Mouse (Mus musculus) hindbrain, embryonic 14.5 days (tissue): ENCODE measurements around the gene Miox. TPM values are rescaled to one million over a fixed set of nuclear protein-coding genes. Genes with fewer than 3 reads are reported as not detected.

Experiments
- ATAC-seq: fragments of 200-750 bp; cut with Nextera tagmentation; 2 replicates; pipeline ENCODE4 v1.8.0; 2017; ENCODE audit warnings: moderate number of reproducible peaks, mild to moderate bottlenecking, moderate TSS enrichment, moderate library complexity; ENCODE audit not compliant: low FRiP score
- DNase-seq: peaks from one replicate; pipeline ENCODE4 v3.0.0-alpha.2; 2015; ENCODE audit warnings: low spot score
- H3K27ac ChIP-seq: fragments of 300-500 bp; sonication (generic); 2 replicates; pipeline ENCODE4 v1.5.1; 2014; ENCODE audit warnings: mild to moderate bottlenecking, moderate library complexity
- H3K27me3 ChIP-seq: fragments of 300-500 bp; sonication (generic); 2 replicates; pipeline ENCODE4 v1.6.1; 2014; ENCODE audit warnings: mild to moderate bottlenecking, low read length, mixed read lengths; ENCODE audit not compliant: control insufficient read depth, insufficient read depth
- H3K36me3 ChIP-seq: fragments of 300-500 bp; sonication (generic); replicated peaks from 2 replicates; pipeline ENCODE4 v1.6.1; 2014; ENCODE audit not compliant: control insufficient read depth, insufficient read depth
- H3K4me1 ChIP-seq: fragments of 300-500 bp; sonication (generic); replicated peaks from 2 replicates; pipeline ENCODE4 v1.6.1; 2014; ENCODE audit warnings: antibody characterized with exemption, low read length, mixed read lengths; ENCODE audit not compliant: control insufficient read depth, insufficient read depth
- H3K4me2 ChIP-seq: fragments of 300-500 bp; sonication (generic); replicated peaks from 2 replicates; pipeline ENCODE4 v1.6.1; 2014; ENCODE audit warnings: mild to moderate bottlenecking, moderate library complexity
- H3K4me3 ChIP-seq: fragments of 300-500 bp; sonication (generic); replicated peaks from 2 replicates; pipeline ENCODE4 v1.5.1; 2014; ENCODE audit warnings: mild to moderate bottlenecking, low read length
- H3K9ac ChIP-seq: fragments of 300-500 bp; sonication (generic); 2 replicates; pipeline ENCODE4 v1.6.1; 2014
- H3K9me3 ChIP-seq: fragments of 300-500 bp; sonication (generic); 2 replicates; pipeline ENCODE4 v1.6.1; 2016; ENCODE audit warnings: low read length; ENCODE audit not compliant: control insufficient read depth
- WGBS: fragments of 180-500 bp; shearing (Covaris S2); extraction: QIAGEN DNeasy Blood & Tissue Kit; methylation state at CpG from one replicate; pipeline ENCODE4 v1.1.7; 2014; 5-methylcytosine and 5-hydroxymethylcytosine counted together
- polyA plus RNA-seq: library from polyadenylated mRNA; unstranded; fragments of >200 nt; fragmentation: Nextera tagmentation; extraction: Ambion mirVana; gene quantifications from 2 replicates; pipeline ENCODE4 v1.2.1, GENCODE M21; 2014

The Miox gene
- polyA plus RNA-seq, 1 experiment from 2014 or later = not detected

- ATAC-seq = no peak
- 94% methylated on average over 16 of the region's 16 CpGs for WGBS
Measured at GRCm38 (mm10) chr15:89353837-89354236, 19.6 kb downstream of the Miox start.

GRCm38 (mm10) chr15:89354455-89354854, 20.3 kb downstream of the Miox start:
- ATAC-seq = no peak
- H3K36me3 ChIP-seq = peaks cover 38% of the 10 kb centered on the region
- WGBS = 88% methylated on average over 7 of the region's 7 CpGs

More at GRCm38 (mm10) chr15:89353837-89354236, 19.6 kb downstream of the Miox start:
- Histone ChIP-seq H3K4me1 (peaks cover 19% of the 10 kb centered on the region), H3K9ac (no peak overlapping the region), H3K36me3 (peaks cover 38% of the 10 kb centered on the region), H3K4me3 (no peak overlapping the region), H3K27ac (no peak overlapping the region), H3K4me2 (no peak overlapping the region), H3K27me3 (no peaks in the 10 kb centered on the region), H3K9me3 (no peaks in the 10 kb centered on the region)
- DNase-seq = no peak

GRCm38 (mm10) chr15:89355241-89356187, 21.3 kb downstream of the Miox start, which contains the start of the genes Lmf2 and Ncaph2:
Gene Lmf2, minus strand, starts transcription at chr15:89355659.
Gene Ncaph2, plus strand, starts transcription at chr15:89355719.
- Histone ChIP-seq H3K4me3 (peak within 1 kb of the TSS; percentile 90), H3K9ac (peak within 1 kb of the TSS; percentile 84), H3K27ac (peak within 1 kb of the TSS; percentile 85), H3K4me1 (peaks cover 19% of the 10 kb centered on the region), H3K27me3 (no peaks in the 10 kb centered on the region), H3K36me3 (peaks cover 33% of the 10 kb centered on the region), H3K4me2 (peak within 1 kb of the TSS; percentile 80), H3K9me3 (no peaks in the 10 kb centered on the region)
- ATAC-seq = peak; percentile 93
- peak; percentile 99 for DNase-seq
- WGBS = under 1% methylated on average over 64 of the region's 64 CpGs

More at GRCm38 (mm10) chr15:89354455-89354854, 20.3 kb downstream of the Miox start:
- peaks cover 19% of the 10 kb centered on the region for H3K4me1 ChIP-seq
- no peak overlapping the region for H3K27ac ChIP-seq
- peak overlapping the region; percentile 90 for H3K4me3 ChIP-seq
- peak overlapping the region; percentile 80 for H3K4me2 ChIP-seq
- H3K9ac ChIP-seq = peak overlapping the region; percentile 84
- H3K9me3 ChIP-seq = no peaks in the 10 kb centered on the region
- H3K27me3 ChIP-seq = no peaks in the 10 kb centered on the region
- DNase-seq = no peak

- DNase-seq = peak; percentile 67
- WGBS = under 1% methylated on average over 15 of the region's 15 CpGs
- Histone ChIP-seq H3K9ac (peak overlapping the region; percentile 84), H3K9me3 (no peaks in the 10 kb centered on the region), H3K4me2 (peak overlapping the region; percentile 80), H3K4me1 (peaks cover 19% of the 10 kb centered on the region), H3K4me3 (peak overlapping the region; percentile 90), H3K27ac (peak overlapping the region; percentile 85), H3K27me3 (no peaks in the 10 kb centered on the region), H3K36me3 (peaks cover 34% of the 10 kb centered on the region)
- ATAC-seq = no peak
Measured at GRCm38 (mm10) chr15:89356372-89356771, 22.2 kb downstream of the Miox start.

GRCm38 (mm10) chr15:89358784-89359183, 24.6 kb downstream of the Miox start:
- H3K36me3 ChIP-seq = peaks cover 37% of the 10 kb centered on the region
- H3K9ac ChIP-seq = no peak overlapping the region
- H3K27me3 ChIP-seq = no peaks in the 10 kb centered on the region
- no peak overlapping the region for H3K4me3 ChIP-seq
- peaks cover 19% of the 10 kb centered on the region for H3K4me1 ChIP-seq
- no peak overlapping the region for H3K27ac ChIP-seq
- no peak overlapping the region for H3K4me2 ChIP-seq
- no peaks in the 10 kb centered on the region for H3K9me3 ChIP-seq
- WGBS = 89% methylated on average over 3 of the region's 3 CpGs
- ATAC-seq = no peak
- no peak for DNase-seq

GRCm38 (mm10) chr15:89363051-89363450, 28.9 kb downstream of the Miox start:
- Histone ChIP-seq H3K4me1 (no peaks in the 10 kb centered on the region), H3K4me2 (no peak overlapping the region), H3K27ac (no peak overlapping the region), H3K9ac (no peak overlapping the region), H3K27me3 (no peaks in the 10 kb centered on the region), H3K4me3 (no peak overlapping the region), H3K9me3 (no peaks in the 10 kb centered on the region), H3K36me3 (peaks cover 79% of the 10 kb centered on the region)
- no peak for DNase-seq
- ATAC-seq = no peak
- 98% methylated on average over 7 of the region's 7 CpGs for WGBS

GRCm38 (mm10) chr15:89365141-89365551, 30.9 kb downstream of the Miox start:
- no peak overlapping the region for H3K4me3 ChIP-seq
- H3K4me1 ChIP-seq = no peaks in the 10 kb centered on the region
- H3K9me3 ChIP-seq = no peaks in the 10 kb centered on the region
- no peak overlapping the region for H3K9ac ChIP-seq
- ATAC-seq (no peak), DNase-seq (no peak)
- WGBS = 95% methylated on average over 4 of the region's 4 CpGs
- H3K4me2 ChIP-seq = no peak overlapping the region
- peaks cover 100% of the 10 kb centered on the region for H3K36me3 ChIP-seq
- no peaks in the 10 kb centered on the region for H3K27me3 ChIP-seq
- H3K27ac ChIP-seq = no peak overlapping the region

GRCm38 (mm10) chr15:89372068-89372467, 37.9 kb downstream of the Miox start:
- Histone ChIP-seq H3K4me3 (no peak overlapping the region), H3K9me3 (no peaks in the 10 kb centered on the region), H3K36me3 (peaks cover 52% of the 10 kb centered on the region), H3K27ac (no peak overlapping the region), H3K27me3 (peaks cover 13% of the 10 kb centered on the region), H3K9ac (no peak overlapping the region), H3K4me1 (peaks cover 15% of the 10 kb centered on the region), H3K4me2 (no peak overlapping the region)
- DNase-seq (no peak), ATAC-seq (no peak)
- WGBS = 91% methylated on average over 13 of the region's 13 CpGs

GRCm38 (mm10) chr15:89372536-89372935, 38.3 kb downstream of the Miox start:
- peaks cover 18% of the 10 kb centered on the region for H3K27me3 ChIP-seq
- peak overlapping the region; percentile 70 for H3K4me2 ChIP-seq
- H3K27ac ChIP-seq = no peak overlapping the region
- peaks cover 48% of the 10 kb centered on the region for H3K36me3 ChIP-seq
- 84% methylated on average over 7 of the region's 7 CpGs for WGBS
- no peak for DNase-seq
- peak overlapping the region; percentile 77 for H3K9ac ChIP-seq
- H3K4me3 ChIP-seq = peak overlapping the region; percentile 61
- peaks cover 15% of the 10 kb centered on the region for H3K4me1 ChIP-seq
- no peak for ATAC-seq
- H3K9me3 ChIP-seq = no peaks in the 10 kb centered on the region
